Mouse (Mus musculus) lung, adult 2 months (tissue): ENCODE measurements around the gene Retreg2. TPM values are rescaled to one million over a fixed set of nuclear protein-coding genes. Genes with fewer than 3 reads are reported as not detected.

Source experiments
- DNase-seq: peaks from one replicate; pipeline ENCODE4 v3.0.0; 2022
- H3K4me1 ChIP-seq: fragments of 200-500 bp; 2 replicates; pipeline ENCODE4 v1.6.1; 2011; ENCODE audit warnings: low read length; ENCODE audit not compliant: control insufficient read depth, insufficient read depth
- H3K4me3 ChIP-seq: fragments of 200-500 bp; replicated peaks from 2 replicates; pipeline ENCODE3; 2011; ENCODE audit warnings: low read depth, mild to moderate bottlenecking, control low read depth, low read length; ENCODE audit errors: extremely low read depth
- CTCF ChIP-seq: fragments of 200-500 bp; IDR thresholded peaks from 2 replicates; pipeline ENCODE4 v1.5.1; 2011; ENCODE audit warnings: mild to moderate bottlenecking, low read length, control low read depth; ENCODE audit not compliant: insufficient read depth
- POLR2A ChIP-seq: fragments of 200-500 bp; IDR thresholded peaks from 2 replicates; pipeline ENCODE4 v1.6.1; 2011; ENCODE audit warnings: low read depth, mild to moderate bottlenecking, control low read depth, low read length, borderline replicate concordance; ENCODE audit errors: extremely low read depth
- WGBS: fragments of 180-500 bp; shearing (Covaris S2); methylation state at CpG from one replicate; pipeline ENCODE4 v1.1.7; 2018; 5-methylcytosine and 5-hydroxymethylcytosine counted together
- polyA plus RNA-seq: library from polyadenylated mRNA; depleted of rRNA; stranded (reverse); fragments of >200 nt; gene quantifications from 2 replicates; pipeline ENCODE4 v1.2.3, GENCODE M21; 2012; rRNA removed

Gene Retreg2
- polyA plus RNA-seq, 1 experiment, result 123 TPM

DNA sequence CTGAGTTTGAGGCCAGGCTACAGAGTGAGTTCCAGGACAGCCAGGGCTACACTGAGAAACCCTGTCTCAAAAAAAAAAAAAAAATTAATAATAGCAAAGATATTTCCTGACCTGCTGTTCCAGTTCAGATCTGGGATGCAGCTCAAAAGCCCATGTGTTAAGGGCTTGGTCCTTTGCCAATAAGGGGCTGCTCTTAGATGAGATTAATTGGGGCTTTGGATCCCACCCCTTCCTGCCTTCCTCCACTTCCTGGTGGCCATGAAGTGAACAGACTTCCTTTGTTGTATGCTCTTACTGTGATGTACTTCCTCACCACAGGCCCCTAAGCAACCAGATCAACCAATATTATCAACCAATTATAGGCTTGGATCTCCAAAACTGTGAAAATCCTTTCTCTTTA lies 44.5 kb downstream of the Retreg2 start:
- Histone ChIP-seq H3K4me3 (no peak overlapping the region), H3K4me1 (peaks cover 8% of the 10 kb centered on the region)
- no peak for DNase-seq
- no peak for TF ChIP-seq POLR2A

DNA sequence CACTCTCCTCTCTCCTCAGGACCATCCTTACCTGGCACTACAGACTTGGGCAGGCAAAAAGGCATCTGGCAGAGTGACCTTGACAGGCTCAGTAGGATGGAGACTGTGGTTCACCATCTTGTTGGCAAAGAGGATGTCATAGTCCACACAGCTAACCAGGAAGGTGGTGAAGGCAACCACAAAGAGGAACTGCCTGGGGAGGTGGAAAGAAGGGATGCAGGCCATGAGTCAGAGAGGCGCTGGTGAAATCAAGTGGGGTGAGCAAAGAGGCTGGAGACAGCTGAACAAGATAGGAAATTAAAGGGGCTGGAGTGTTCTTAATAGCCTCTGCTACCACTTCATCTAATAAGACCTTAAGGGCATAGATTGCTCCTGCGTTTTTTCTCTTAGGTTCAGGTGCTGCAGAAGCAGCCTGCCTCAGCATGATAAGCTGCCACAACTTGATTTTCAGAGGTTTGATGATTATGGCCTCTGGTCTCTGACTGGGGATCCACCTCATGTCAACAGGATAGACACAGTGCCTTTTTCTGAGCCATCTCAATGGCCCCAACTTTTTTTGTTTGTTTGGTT lies 45.4 kb downstream of the Retreg2 start:
- H3K4me3 ChIP-seq, result no peak overlapping the region
- no peak for DNase-seq
- no peak for TF ChIP-seq CTCF
- no peak for TF ChIP-seq POLR2A
- peaks cover 8% of the 10 kb centered on the region for H3K4me1 ChIP-seq
- 74% methylated on average over 2 of the region's 2 CpGs for WGBS

DNA sequence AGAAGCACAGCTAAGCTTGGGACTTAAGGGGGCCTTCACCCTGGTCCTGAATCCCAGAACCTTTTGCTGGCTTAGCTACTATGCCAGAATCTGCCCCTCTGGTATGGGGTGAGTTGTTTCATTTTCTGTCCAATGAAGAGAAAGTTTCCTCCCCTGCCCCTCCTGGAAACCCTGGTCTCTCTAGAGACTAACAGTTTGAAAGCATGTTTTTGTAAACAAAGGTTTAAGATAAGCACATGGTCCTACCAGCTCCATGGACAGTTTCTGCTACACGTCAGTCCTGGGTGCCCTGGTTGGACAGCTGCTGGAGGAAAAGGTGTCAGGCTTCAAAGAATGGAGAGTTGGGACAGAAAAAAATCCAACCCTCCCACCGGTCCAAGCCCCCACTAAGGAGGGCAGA lies 48.0 kb downstream of the Retreg2 start:
- DNase-seq, result no peak
- no peak overlapping the region for H3K4me3 ChIP-seq
- 41% methylated on average over 2 of the region's 2 CpGs for WGBS
- TF ChIP-seq POLR2A, result no peak
- TF ChIP-seq CTCF, result no peak
- H3K4me1 ChIP-seq, result peaks cover 12% of the 10 kb centered on the region

DNA sequence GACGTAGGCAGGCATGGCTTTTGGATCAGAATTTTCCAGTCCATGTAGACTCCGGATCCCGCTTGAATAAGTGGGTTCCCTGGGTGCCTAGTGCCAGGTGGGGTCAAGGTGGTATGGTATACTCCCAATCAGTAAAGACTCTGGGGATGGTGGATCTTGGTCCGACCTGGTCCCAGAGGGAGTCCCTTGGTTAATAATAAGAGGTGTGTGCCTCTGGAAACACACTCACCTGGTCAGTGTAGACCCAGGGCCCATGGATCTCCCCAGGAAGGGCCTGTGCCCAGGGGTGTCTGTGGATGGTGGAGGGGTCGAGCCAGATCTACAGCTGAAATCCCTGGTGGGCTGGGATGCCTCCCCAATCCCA lies 48.7 kb downstream of the Retreg2 start:
- H3K4me3 ChIP-seq, result peak overlapping the region; percentile 97
- 40% methylated on average over 5 of the region's 5 CpGs for WGBS
- H3K4me1 ChIP-seq, result peaks cover 12% of the 10 kb centered on the region
- TF ChIP-seq CTCF (no peak), POLR2A (no peak)
- DNase-seq, result peak; percentile 44

DNA sequence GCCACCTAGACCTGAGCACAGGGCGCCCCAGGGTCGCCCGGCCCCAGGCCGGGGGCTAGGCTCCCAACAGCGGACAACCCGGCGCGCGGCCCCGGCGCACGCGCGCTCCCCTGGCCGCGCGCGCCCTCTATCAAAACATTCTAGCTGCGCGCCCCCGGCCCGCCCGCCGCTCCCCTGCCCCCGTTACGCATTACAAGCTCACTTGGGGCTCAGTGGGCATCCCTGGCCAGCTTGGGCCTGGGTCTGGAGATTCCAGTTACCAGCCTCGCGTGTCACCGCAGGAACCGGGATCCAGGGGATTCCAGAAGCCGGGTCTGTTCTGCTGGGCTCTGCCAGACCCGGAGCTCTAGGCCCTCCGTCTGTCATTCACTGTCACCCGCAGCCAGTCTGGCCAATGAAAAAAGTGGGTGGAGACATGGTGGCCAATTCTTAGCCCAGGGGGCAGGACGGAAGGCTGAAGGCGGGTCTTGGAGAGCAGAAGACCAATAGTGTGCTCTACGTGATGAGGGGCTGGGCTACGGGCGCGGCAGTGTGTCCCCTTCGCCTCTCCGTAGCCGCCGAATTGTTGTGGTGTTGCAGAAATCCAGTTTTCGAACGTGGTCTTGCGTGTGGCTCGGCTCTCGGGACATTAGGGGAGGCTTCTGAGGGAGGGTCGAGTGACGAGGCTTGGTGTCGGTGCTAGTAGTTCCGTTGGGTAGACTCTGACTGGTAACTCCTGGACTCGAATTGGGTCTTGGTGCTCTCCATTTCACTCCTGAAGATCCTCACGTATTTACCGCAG lies 49.2 kb downstream of the Retreg2 start, which contains the start of the genes Ankzf1 and Atg9a:
Gene Ankzf1 (plus strand): TSS at position 530 of the 781 bp plus-strand sequence.
Gene Atg9a (minus strand): TSS at position 575 of the 781 bp plus-strand sequence.
- 0 out of 2 replicates have a peak, but pooled peaks have one; percentile 3 for TF ChIP-seq CTCF
- peak; percentile 84; the same call in 1 of the 2 replicates for TF ChIP-seq POLR2A
- WGBS, result 1% methylated on average over 56 of the region's 56 CpGs
- DNase-seq, result peak; percentile 91
- peaks cover 12% of the 10 kb centered on the region for H3K4me1 ChIP-seq
- peak within 1 kb of the TSS; percentile 99 for H3K4me3 ChIP-seq

DNA sequence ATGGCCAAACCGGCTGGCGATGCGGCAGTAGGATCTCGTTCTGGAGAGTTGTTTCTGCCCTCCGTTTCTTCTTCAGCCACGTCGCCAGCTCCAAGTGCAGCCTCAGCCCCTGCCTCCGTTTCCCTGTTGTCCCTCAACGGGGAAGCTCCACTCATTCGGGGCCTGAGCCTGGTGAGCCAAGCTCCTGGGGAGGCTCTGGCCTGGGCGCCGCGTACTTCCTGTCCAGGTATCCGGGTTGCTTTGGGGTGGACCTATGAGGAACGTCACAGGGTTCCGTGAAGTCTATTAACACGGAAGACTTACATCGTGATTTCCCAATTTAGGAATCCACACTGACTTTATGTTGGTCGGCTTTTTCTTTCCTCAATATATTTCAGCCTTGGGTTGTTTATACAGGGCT lies 49.9 kb downstream of the Retreg2 start:
- WGBS, result under 1% methylated on average over 19 of the region's 19 CpGs
- DNase-seq, result no peak
- peak overlapping the region; percentile 99 for H3K4me3 ChIP-seq
- H3K4me1 ChIP-seq, result peaks cover 12% of the 10 kb centered on the region
- TF ChIP-seq POLR2A (peak; percentile 30; the same call in 1 of the 2 replicates), CTCF (no peak)

Other genes starting within 250 kb of the Retreg2 start
- not detected in 2 replicates for gene Cryba2, start 249.6 kb upstream of the Retreg2 start, polyA plus RNA-seq
- 23.0 and 27.7 TPM in 2 replicates for gene Cfap65, start 207.2 kb upstream of the Retreg2 start, polyA plus RNA-seq
- gene Ihh, start 191.1 kb upstream of the Retreg2 start, polyA plus RNA-seq, result 0.54 and 1.2 TPM in 2 replicates
- gene Nhej1, start 17.6 kb upstream of the Retreg2 start, polyA plus RNA-seq, result 1.8 and 2.7 TPM in 2 replicates
- 1.4 and 2.0 TPM in 2 replicates for gene Slc23a3, start 8.9 kb upstream of the Retreg2 start, polyA plus RNA-seq
- gene Cnppd1, start 67 bp upstream of the Retreg2 start, polyA plus RNA-seq, result 57.6 and 64.3 TPM in 2 replicates
- gene Zfand2b, start 25.9 kb downstream of the Retreg2 start, polyA plus RNA-seq, result 59.4 and 68.0 TPM in 2 replicates
- gene Abcb6, start 37.6 kb downstream of the Retreg2 start, polyA plus RNA-seq, result 14.6 and 18.7 TPM in 2 replicates
- 15.4 and 20.0 TPM in 2 replicates for gene Ankzf1, start 49.4 kb downstream of the Retreg2 start, polyA plus RNA-seq
- 65.7 and 73.3 TPM in 2 replicates for gene Atg9a, start 49.4 kb downstream of the Retreg2 start, polyA plus RNA-seq
- 8.8 and 15.4 TPM in 2 replicates for gene Glb1l, start 68.0 kb downstream of the Retreg2 start, polyA plus RNA-seq
- 130 and 140 TPM in 2 replicates for gene Stk16, start 68.1 kb downstream of the Retreg2 start, polyA plus RNA-seq
- gene Tuba4a, start 77.1 kb downstream of the Retreg2 start, polyA plus RNA-seq, result 36.6 and 103 TPM in 2 replicates
- gene A630095N17Rik, start 89.3 kb downstream of the Retreg2 start, polyA plus RNA-seq, result not detected in 2 replicates
- 54.5 and 56.1 TPM in 2 replicates for gene Dnajb2, start 93.6 kb downstream of the Retreg2 start, polyA plus RNA-seq
- gene Ptprn, start 121.7 kb downstream of the Retreg2 start, polyA plus RNA-seq, result 2.1 and 2.5 TPM in 2 replicates
- 1.2 and 2.5 TPM in 2 replicates for gene Resp18, start 135.6 kb downstream of the Retreg2 start, polyA plus RNA-seq
- 104 and 129 TPM in 2 replicates for gene Dnpep, start 175.2 kb downstream of the Retreg2 start, polyA plus RNA-seq
- gene Des, start 217.6 kb downstream of the Retreg2 start, polyA plus RNA-seq, result 107 and 185 TPM in 2 replicates
- 31.5 and 35.0 TPM in 2 replicates for gene Speg, start 232.5 kb downstream of the Retreg2 start, polyA plus RNA-seq